Mouse (Mus musculus) erythroblast, embryonic 14.5 days (primary cell): Measurements from ENCODE around the gene Clcc1.

Experiments
- GATA1 ChIP-seq: IDR thresholded peaks from 2 replicates; pipeline ENCODE4 v1.6.1; 2012; ENCODE audit warnings: low read length, inconsistent platforms, mixed read lengths
- TAL1 ChIP-seq: IDR thresholded peaks from 3 replicates; pipeline ENCODE4 v1.6.1; 2012; ENCODE audit warnings: low read length, inconsistent platforms, mixed read lengths

DNA sequence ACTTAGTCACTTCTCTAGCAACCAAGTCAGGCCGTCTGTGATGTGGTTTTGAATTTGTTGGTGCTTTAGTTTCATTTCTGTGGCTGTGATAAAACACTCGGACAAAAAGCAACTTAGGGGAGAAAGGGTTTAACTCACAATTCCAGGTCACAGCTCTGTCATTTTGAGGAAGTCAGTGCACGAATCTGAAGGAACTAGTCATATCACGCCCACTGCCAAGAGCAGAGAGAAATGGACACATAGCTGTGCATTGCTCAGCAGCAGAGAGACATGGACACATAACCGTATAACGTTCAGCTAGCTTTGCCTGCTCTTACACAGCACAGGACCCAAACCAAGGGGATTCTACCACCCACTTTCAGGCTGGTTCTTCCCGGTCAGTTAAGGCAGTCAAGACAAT, 72.7 kb downstream of the Clcc1 start:
- no peak for TF ChIP-seq TAL1
- TF ChIP-seq GATA1: no peak
